Mouse (Mus musculus): ENCODE measurements around the gene Ctbp1. TPM values are rescaled to one million over a fixed set of nuclear protein-coding genes. Genes with fewer than 3 reads are reported as not detected.

Ctbp1 gene
- polyA plus RNA-seq, 1 experiment from 2014 or later = 250 TPM

DNA sequence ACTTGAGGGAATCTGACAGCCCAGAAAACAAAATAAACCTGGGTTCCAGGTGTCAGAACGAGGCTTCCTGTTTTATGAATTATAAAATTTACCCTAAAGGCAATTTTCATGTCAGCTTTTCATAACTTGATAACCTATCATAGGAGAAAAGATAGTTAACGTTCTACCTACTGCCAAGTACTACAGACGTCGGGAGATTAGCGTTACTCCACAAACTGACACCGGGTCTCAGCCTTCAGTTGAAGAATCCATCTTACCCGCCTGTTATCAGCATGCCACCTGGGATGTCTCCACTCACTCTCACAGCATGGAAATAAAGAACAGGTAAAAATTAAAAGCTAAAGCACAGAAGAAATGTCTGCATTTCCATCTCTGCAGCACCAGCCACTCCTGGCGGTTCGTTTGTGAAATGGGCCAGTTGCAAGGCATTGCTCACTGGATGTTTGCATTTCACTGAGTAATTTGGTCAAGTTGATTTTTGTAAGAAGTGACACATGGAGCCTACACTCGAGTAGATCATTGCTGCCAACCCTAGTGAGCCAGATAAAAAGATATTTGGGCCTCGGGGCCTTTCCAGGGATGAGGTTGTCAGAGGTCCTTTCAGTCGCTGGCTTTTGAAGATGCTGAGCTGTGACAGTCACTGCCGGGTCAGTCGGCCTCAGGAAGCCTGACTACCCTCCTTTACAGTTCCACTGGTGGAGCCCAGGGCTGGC is 66.1 kb downstream of the Ctbp1 start:
- Histone ChIP-seq H3K9me3 (replicated peaks) (0 out of 2 replicates have a peak, but pooled peaks cover 3% of the 10 kb centered on the region), H3K9ac (no peak overlapping the region)
- WGBS = 57% methylated on average over 14 of the region's 14 CpGs

DNA sequence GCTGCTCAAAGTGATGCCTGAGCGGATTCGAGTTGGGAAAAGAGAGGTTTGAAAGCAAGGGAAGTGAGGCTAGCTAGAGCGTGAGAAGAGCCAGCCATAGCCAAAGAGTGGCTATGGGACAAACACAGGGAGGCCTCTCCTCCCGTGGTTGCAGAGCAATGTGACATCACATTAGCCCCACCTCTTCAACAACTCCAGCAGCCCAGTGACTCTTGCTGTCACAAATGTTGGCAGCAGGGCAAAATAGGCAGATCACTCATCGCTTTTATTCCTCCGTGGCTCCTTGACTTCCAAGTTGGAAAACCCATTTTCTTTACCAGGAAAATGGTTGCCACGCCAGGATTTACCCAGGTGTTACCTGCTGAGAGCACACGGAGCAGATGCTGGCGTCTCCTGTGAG is 67.7 kb downstream of the Ctbp1 start:
- peaks cover 20% of the 10 kb centered on the region; the same call in 1 of the 2 replicates for H3K4me1 ChIP-seq (replicated peaks)
- H3K9me3 ChIP-seq (replicated peaks) = 0 out of 2 replicates have a peak, but pooled peaks cover 3% of the 10 kb centered on the region
- H3K4me2 ChIP-seq = no peak overlapping the region
- H3K27me3 ChIP-seq (replicated peaks) = no peaks in the 10 kb centered on the region
- 50% methylated on average over 9 of the region's 9 CpGs for WGBS
- H3K9ac ChIP-seq = no peak overlapping the region
- H3K4me3 ChIP-seq = no peak overlapping the region
- H3K36me3 ChIP-seq = peaks cover 4% of the 10 kb centered on the region; the same call in 1 of the 2 replicates
- ATAC-seq (ENCODE audit: insufficient number of reproducible peaks, low FRiP score) = no peak
- no peak overlapping the region for H3K27ac ChIP-seq (ENCODE audit: poor library complexity, severe bottlenecking)

More for the DNA sequence above, 66.1 kb downstream of the Ctbp1 start:
- Histone ChIP-seq H3K4me1 (replicated peaks) (peaks cover 20% of the 10 kb centered on the region; the same call in 1 of the 2 replicates), H3K27me3 (replicated peaks) (no peaks in the 10 kb centered on the region), H3K4me3 (no peak overlapping the region), H3K36me3 (peaks cover 8% of the 10 kb centered on the region; the same call in 1 of the 2 replicates), H3K4me2 (no peak overlapping the region), H3K27ac (ENCODE audit: poor library complexity, severe bottlenecking) (no peak overlapping the region)
- no peak for ATAC-seq (ENCODE audit: insufficient number of reproducible peaks, low FRiP score)

DNA sequence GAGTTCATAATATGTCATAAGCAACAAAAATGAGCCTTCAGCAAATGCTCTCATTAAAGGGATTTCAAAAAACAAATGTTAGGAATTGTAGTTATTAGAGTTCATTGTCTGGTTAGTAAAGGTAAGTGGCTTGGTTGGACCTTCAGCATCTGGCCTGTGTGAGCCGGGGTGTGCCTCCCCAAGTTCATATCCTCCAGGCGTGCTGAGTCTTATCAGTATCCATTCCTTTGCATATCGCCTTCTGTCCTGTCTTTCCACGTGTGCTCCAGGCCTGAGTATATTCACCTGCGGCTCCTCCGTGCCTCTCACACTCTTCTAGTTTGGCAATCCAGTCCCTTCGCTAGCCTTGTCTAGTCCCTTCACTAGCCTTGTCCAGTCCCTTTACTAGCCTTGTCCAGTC is 68.5 kb downstream of the Ctbp1 start:
- Histone ChIP-seq H3K9ac (no peak overlapping the region), H3K4me3 (no peak overlapping the region), H3K4me2 (no peak overlapping the region), H3K9me3 (replicated peaks) (0 out of 2 replicates have a peak, but pooled peaks cover 3% of the 10 kb centered on the region), H3K4me1 (replicated peaks) (peaks cover 20% of the 10 kb centered on the region; the same call in 1 of the 2 replicates), H3K27me3 (replicated peaks) (no peaks in the 10 kb centered on the region), H3K36me3 (peaks cover 3% of the 10 kb centered on the region; the same call in 1 of the 2 replicates), H3K27ac (ENCODE audit: poor library complexity, severe bottlenecking) (no peak overlapping the region)
- WGBS = 59% methylated on average over 7 of the region's 7 CpGs
- ATAC-seq (ENCODE audit: insufficient number of reproducible peaks, low FRiP score) = no peak

DNA sequence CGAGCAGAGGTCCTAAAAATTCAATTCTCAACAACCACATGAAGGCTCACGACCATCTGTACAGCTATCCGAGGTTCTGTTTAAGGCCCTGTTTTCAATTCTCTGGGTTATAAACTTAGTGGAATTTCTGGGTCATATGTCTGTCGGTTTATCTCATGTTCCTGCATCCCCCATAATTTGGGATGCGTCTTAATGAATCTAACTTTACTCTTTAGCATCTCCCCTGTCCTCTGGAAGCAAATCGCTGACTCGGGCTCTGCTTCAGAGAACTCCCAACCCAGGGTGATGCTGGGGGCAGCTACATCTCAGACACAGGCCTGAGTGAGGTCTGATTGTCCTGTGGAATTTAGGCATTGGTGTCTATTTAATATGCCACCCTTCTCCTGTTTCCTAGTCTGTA is 70.5 kb downstream of the Ctbp1 start:
- H3K27me3 ChIP-seq (replicated peaks) = no peaks in the 10 kb centered on the region
- no peak overlapping the region for H3K27ac ChIP-seq (ENCODE audit: poor library complexity, severe bottlenecking)
- H3K36me3 ChIP-seq = no peaks in the 10 kb centered on the region
- no peak for ATAC-seq (ENCODE audit: insufficient number of reproducible peaks, low FRiP score)
- no peaks in the 10 kb centered on the region for H3K9me3 ChIP-seq (replicated peaks)
- H3K4me1 ChIP-seq (replicated peaks) = peaks cover 15% of the 10 kb centered on the region; the same call in 1 of the 2 replicates
- no peak overlapping the region for H3K4me2 ChIP-seq
- WGBS = 74% methylated on average over 7 of the region's 7 CpGs
- H3K9ac ChIP-seq = no peak overlapping the region
- H3K4me3 ChIP-seq = no peak overlapping the region

DNA sequence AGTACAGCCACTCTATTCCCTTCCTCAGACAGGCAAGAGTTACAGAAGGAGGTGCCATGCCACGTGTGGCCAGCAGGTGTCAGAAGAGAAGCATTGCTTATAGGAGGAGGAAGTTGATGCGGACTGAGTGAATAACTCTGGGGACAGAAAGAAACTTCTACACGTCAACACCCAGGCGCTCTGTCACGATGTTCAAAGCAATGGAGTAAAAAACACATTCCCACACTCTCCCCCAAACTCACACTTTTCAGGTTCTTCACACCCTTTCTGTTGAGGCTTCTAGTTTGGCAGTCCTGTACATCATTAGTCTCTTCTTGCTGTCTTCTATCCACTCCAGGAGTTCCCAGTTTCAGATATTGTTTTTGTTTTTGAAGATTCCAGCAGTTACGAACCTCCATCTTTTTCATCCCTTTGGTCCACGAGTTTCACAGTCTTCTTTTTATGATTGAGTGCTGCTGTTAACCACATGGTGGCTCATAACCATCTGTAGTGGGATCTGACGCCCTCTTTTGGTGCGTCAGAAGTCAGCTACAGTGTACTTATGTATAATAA is 71.0 kb downstream of the Ctbp1 start:
- no peaks in the 10 kb centered on the region for H3K27me3 ChIP-seq (replicated peaks)
- peak overlapping the region; percentile 2; the same call in 1 of the 2 replicates for H3K4me3 ChIP-seq
- no peak overlapping the region for H3K27ac ChIP-seq (ENCODE audit: poor library complexity, severe bottlenecking)
- H3K9me3 ChIP-seq (replicated peaks) = no peaks in the 10 kb centered on the region
- peak; percentile 61; the same call in 1 of the 2 replicates for ATAC-seq (ENCODE audit: insufficient number of reproducible peaks, low FRiP score)
- peaks cover 10% of the 10 kb centered on the region; the same call in 1 of the 2 replicates for H3K4me1 ChIP-seq (replicated peaks)
- no peak overlapping the region for H3K9ac ChIP-seq
- H3K4me2 ChIP-seq = peak overlapping the region; percentile 56
- 17% methylated on average over 9 of the region's 9 CpGs for WGBS
- H3K36me3 ChIP-seq = no peaks in the 10 kb centered on the region

DNA sequence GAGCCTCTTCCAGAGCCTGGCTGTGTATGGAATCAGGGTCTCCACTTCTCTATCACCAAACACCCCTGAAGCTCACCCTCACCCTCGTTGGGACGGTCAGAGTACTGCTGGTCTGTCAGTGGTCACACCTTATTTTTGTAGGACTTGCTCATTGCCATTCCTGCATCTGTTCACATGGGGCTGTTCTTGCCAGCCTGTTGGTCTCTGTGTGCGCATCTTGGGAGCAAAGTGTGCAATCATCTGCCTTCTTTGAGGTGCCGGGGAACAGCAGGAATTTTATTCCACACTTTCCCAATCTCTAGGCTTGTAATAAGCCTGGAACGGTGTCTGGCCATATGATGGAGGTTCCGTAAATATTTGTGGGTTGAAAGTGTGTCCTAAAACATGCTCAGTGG is 71.6 kb downstream of the Ctbp1 start:
- H3K27me3 ChIP-seq (replicated peaks) = no peaks in the 10 kb centered on the region
- H3K4me3 ChIP-seq = no peak overlapping the region

DNA sequence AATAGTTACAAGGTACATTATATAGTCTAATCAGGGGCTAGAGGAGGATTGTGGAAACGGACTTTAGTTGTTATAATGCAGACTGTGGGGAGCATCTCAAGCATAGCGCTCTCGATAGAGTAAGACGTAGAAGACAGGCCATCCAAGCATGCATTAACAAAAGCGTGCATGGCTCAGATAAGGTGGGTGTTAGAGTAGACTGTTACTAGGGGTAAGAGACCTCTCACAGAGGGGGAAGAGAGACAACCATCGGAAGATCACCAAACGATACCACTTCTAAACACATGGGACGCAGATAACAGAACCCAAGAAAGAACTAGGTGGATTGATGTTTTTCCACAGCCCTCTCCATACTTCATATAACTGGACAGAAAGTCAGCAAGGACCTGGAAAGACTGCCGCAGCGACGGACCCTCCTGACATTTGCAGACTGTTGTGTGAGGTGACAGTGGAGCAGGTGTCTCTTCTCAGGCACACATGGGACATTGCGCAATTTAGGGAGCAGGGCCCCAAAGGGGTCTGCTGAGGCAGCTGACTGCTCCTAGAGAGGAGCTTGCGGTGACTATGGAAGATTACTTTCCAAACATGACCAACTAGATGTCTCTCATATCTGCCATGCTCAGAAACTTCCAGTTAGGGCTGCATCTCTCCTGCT is 72.2 kb downstream of the Ctbp1 start:
- Histone ChIP-seq H3K27ac (ENCODE audit: poor library complexity, severe bottlenecking) (no peak overlapping the region), H3K4me1 (replicated peaks) (peaks cover 5% of the 10 kb centered on the region; the same call in 1 of the 2 replicates), H3K4me2 (no peak overlapping the region), H3K36me3 (no peaks in the 10 kb centered on the region), H3K27me3 (replicated peaks) (no peaks in the 10 kb centered on the region), H3K9ac (no peak overlapping the region), H3K4me3 (no peak overlapping the region), H3K9me3 (replicated peaks) (no peaks in the 10 kb centered on the region)
- 80% methylated on average over 13 of the region's 13 CpGs for WGBS
- no peak for ATAC-seq (ENCODE audit: insufficient number of reproducible peaks, low FRiP score)

More for the DNA sequence above, 71.6 kb downstream of the Ctbp1 start:
- H3K36me3 ChIP-seq = no peaks in the 10 kb centered on the region
- no peak overlapping the region for H3K27ac ChIP-seq (ENCODE audit: poor library complexity, severe bottlenecking)
- no peak overlapping the region for H3K9ac ChIP-seq
- no peaks in the 10 kb centered on the region for H3K9me3 ChIP-seq (replicated peaks)
- no peak for ATAC-seq (ENCODE audit: insufficient number of reproducible peaks, low FRiP score)
- no peak overlapping the region for H3K4me2 ChIP-seq
- peaks cover 6% of the 10 kb centered on the region; the same call in 1 of the 2 replicates for H3K4me1 ChIP-seq (replicated peaks)
- WGBS = 69% methylated on average over 6 of the region's 6 CpGs

DNA sequence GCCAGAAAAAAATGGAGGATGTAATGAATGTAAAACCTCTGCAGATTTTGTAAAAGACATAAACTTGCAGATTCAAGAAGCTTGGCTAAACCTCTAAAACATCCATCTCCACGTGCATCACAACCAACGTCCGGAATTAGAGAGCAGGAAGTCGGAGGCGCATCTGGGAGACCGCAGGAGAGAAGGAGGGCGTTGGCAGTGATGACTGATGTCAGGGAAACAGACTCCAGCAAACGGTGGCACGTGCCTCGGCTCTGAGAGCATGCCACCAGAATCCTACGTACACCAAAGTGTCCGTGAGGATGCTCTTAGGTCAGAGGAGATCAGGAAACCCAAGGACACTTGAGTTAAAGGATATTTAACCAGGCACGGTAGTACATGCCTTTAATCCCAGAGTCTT is 73.1 kb downstream of the Ctbp1 start:
- Histone ChIP-seq H3K4me2 (no peak overlapping the region), H3K36me3 (no peaks in the 10 kb centered on the region), H3K27me3 (replicated peaks) (no peaks in the 10 kb centered on the region), H3K4me3 (no peak overlapping the region), H3K27ac (ENCODE audit: poor library complexity, severe bottlenecking) (no peak overlapping the region), H3K9ac (no peak overlapping the region), H3K9me3 (replicated peaks) (no peaks in the 10 kb centered on the region), H3K4me1 (replicated peaks) (peaks cover 9% of the 10 kb centered on the region)
- no peak for ATAC-seq (ENCODE audit: insufficient number of reproducible peaks, low FRiP score)
- 50% methylated on average over 13 of the region's 13 CpGs for WGBS

DNA sequence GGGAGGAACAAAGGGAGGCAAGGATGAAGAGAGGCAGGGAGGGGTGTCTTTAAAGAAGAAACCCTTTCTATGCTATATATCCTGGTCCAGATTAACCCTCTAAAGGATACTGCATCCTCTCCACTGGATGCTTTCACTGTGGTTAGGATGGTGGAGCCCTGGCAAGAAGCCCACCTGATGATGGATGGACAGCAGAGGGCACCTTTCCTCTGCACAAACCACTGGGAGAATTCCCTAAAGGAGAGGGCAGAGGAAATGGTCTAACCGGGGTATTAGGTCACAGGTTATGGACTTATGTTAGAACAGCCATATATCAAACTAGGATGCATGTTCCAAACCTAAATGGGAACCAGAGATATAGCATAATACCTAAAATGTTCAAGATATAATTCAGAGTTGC is 74.7 kb downstream of the Ctbp1 start:
- no peak for ATAC-seq (ENCODE audit: insufficient number of reproducible peaks, low FRiP score)
- no peak overlapping the region for H3K9ac ChIP-seq
- H3K4me1 ChIP-seq (replicated peaks) = peaks cover 19% of the 10 kb centered on the region; the same call in 1 of the 2 replicates
- H3K4me2 ChIP-seq = no peak overlapping the region
- no peak overlapping the region for H3K4me3 ChIP-seq
- 48% methylated on average over 1 of the region's 1 CpGs for WGBS
- no peaks in the 10 kb centered on the region for H3K9me3 ChIP-seq (replicated peaks)
- no peaks in the 10 kb centered on the region for H3K27me3 ChIP-seq (replicated peaks)
- no peak overlapping the region for H3K27ac ChIP-seq (ENCODE audit: poor library complexity, severe bottlenecking)
- H3K36me3 ChIP-seq = no peaks in the 10 kb centered on the region

Data from heart, embryonic 12.5 days (tissue).